Mouse (Mus musculus) testis, adult 2 months (tissue): ENCODE measurements at regions not wholly inside any gene's neighbourhood (a gene's known extent, or its start where the extent isn't known, plus 50 kb on each side); places are given as distances from the start of the nearest gene placed in this dataset.

Experiments used
- H3K27ac ChIP-seq: fragments of 200-500 bp; 2 replicates; pipeline ENCODE4 v1.5.1; 2012; ENCODE audit warnings: low read depth, low read length; ENCODE audit not compliant: control insufficient read depth, insufficient read depth
- H3K27me3 ChIP-seq: fragments of 200-500 bp; 2 replicates; pipeline ENCODE4 v1.6.1; 2012; ENCODE audit warnings: mild to moderate bottlenecking, low read length, moderate library complexity; ENCODE audit not compliant: control insufficient read depth, insufficient read depth
- H3K36me3 ChIP-seq: fragments of 200-500 bp; 2 replicates; pipeline ENCODE4 v1.6.1; 2012; ENCODE audit warnings: mild to moderate bottlenecking, low read length; ENCODE audit not compliant: control insufficient read depth, insufficient read depth
- H3K4me1 ChIP-seq: fragments of 200-500 bp; 2 replicates; pipeline ENCODE4 v1.6.1; 2012; ENCODE audit warnings: low read length; ENCODE audit not compliant: control insufficient read depth, insufficient read depth
- H3K4me3 ChIP-seq: fragments of 200-500 bp; 2 replicates; pipeline ENCODE4 v1.5.1; 2012; ENCODE audit warnings: low read depth, mild to moderate bottlenecking, low read length, moderate library complexity, mixed read lengths; ENCODE audit not compliant: control insufficient read depth
- CTCF ChIP-seq: fragments of 200-500 bp; IDR thresholded peaks from 2 replicates; pipeline ENCODE4 v1.5.1; 2012; ENCODE audit warnings: low read depth, mild to moderate bottlenecking, inconsistent platforms, low read length, moderate library complexity; ENCODE audit not compliant: control insufficient read depth, insufficient read depth, insufficient replicate concordance
- POLR2A ChIP-seq: fragments of 200-500 bp; IDR thresholded peaks from 2 replicates; pipeline ENCODE4 v1.6.1; 2012; ENCODE audit warnings: low read depth, mild to moderate bottlenecking, inconsistent platforms, low read length, moderate library complexity; ENCODE audit not compliant: control insufficient read depth

- Histone ChIP-seq H3K27ac (no peak overlapping the region), H3K27me3 (no peaks in the 10 kb centered on the region), H3K4me1 (peaks cover 4% of the 10 kb centered on the region), H3K36me3 (no peaks in the 10 kb centered on the region), H3K4me3 (no peak overlapping the region)
- no peak for TF ChIP-seq POLR2A
- TF ChIP-seq CTCF = no peak
These were observed 639.4 kb upstream of the Adam5 start for GRCm38 (mm10) chr8:25463532-25463931.

GRCm38 (mm10) chr8:25462492-25462891, 638.3 kb upstream of the Adam5 start:
- Histone ChIP-seq H3K4me3 (no peak overlapping the region), H3K27me3 (no peaks in the 10 kb centered on the region), H3K27ac (no peak overlapping the region), H3K4me1 (peaks cover 4% of the 10 kb centered on the region), H3K36me3 (no peaks in the 10 kb centered on the region)
- TF ChIP-seq CTCF (no peak), POLR2A (no peak)

- no peak for TF ChIP-seq CTCF
- TF ChIP-seq POLR2A = no peak
These were observed 631.5 kb upstream of the Adam5 start for GRCm38 (mm10) chr8:25455644-25456043.

GRCm38 (mm10) chr8:25454972-25455371, 630.8 kb upstream of the Adam5 start:
- TF ChIP-seq POLR2A (no peak), CTCF (no peak)
- Histone ChIP-seq H3K4me3 (no peak overlapping the region), H3K27me3 (no peaks in the 10 kb centered on the region), H3K4me1 (no peaks in the 10 kb centered on the region), H3K27ac (no peak overlapping the region), H3K36me3 (no peaks in the 10 kb centered on the region)

More at GRCm38 (mm10) chr8:25455644-25456043, 631.5 kb upstream of the Adam5 start:
- Histone ChIP-seq H3K4me3 (no peak overlapping the region), H3K36me3 (no peaks in the 10 kb centered on the region), H3K27ac (no peak overlapping the region), H3K27me3 (no peaks in the 10 kb centered on the region), H3K4me1 (no peaks in the 10 kb centered on the region)

- H3K27me3 ChIP-seq = no peaks in the 10 kb centered on the region
- no peaks in the 10 kb centered on the region for H3K4me1 ChIP-seq
- no peak overlapping the region for H3K27ac ChIP-seq
- no peaks in the 10 kb centered on the region for H3K36me3 ChIP-seq
- no peak for TF ChIP-seq POLR2A
- no peak for TF ChIP-seq CTCF
- no peak overlapping the region; the same call in 1 of the 2 replicates for H3K4me3 ChIP-seq
These were observed 629.7 kb upstream of the Adam5 start for GRCm38 (mm10) chr8:25453826-25454225.

GRCm38 (mm10) chr8:25450544-25450943, 626.4 kb upstream of the Adam5 start:
- Histone ChIP-seq H3K27me3 (no peaks in the 10 kb centered on the region), H3K27ac (no peak overlapping the region), H3K4me3 (no peak overlapping the region), H3K36me3 (no peaks in the 10 kb centered on the region), H3K4me1 (no peaks in the 10 kb centered on the region)
- TF ChIP-seq CTCF = no peak
- TF ChIP-seq POLR2A = no peak

GRCm38 (mm10) chr8:25449590-25449989, 625.4 kb upstream of the Adam5 start:
- Histone ChIP-seq H3K27me3 (no peaks in the 10 kb centered on the region), H3K4me3 (no peak overlapping the region), H3K27ac (no peak overlapping the region), H3K4me1 (no peaks in the 10 kb centered on the region), H3K36me3 (no peaks in the 10 kb centered on the region)
- TF ChIP-seq CTCF = no peak

- Histone ChIP-seq H3K27ac (no peak overlapping the region), H3K27me3 (no peaks in the 10 kb centered on the region), H3K36me3 (no peaks in the 10 kb centered on the region), H3K4me3 (no peak overlapping the region), H3K4me1 (no peaks in the 10 kb centered on the region)
- no peak for TF ChIP-seq CTCF
- no peak for TF ChIP-seq POLR2A
These were observed 623.7 kb upstream of the Adam5 start for GRCm38 (mm10) chr8:25447900-25448299.
